Mouse (Mus musculus): Measurements from ENCODE around the gene Dqx1.

Gene Dqx1

GRCm38 (mm10) chr6:83033249-83034185 lies 24.1 kb upstream of the Dqx1 start, which contains the start of the genes Dok1 and Loxl3:
Dok1 (minus strand) TSS chr6:83033471.
Loxl3 (plus strand) TSS chr6:83034173.
- peak; percentile 82 for DNase-seq (ENCODE audit: low read depth, low spot score)

- DNase-seq (ENCODE audit: low read depth, low spot score), result no peak
Measured at GRCm38 (mm10) chr6:83034463-83035055, 23.1 kb upstream of the Dqx1 start.

GRCm38 (mm10) chr6:83037188-83037587 lies 20.5 kb upstream of the Dqx1 start:
- DNase-seq (ENCODE audit: low read depth, low spot score), result no peak

- peak; percentile 87 for DNase-seq (ENCODE audit: low read depth, low spot score)
Measured at GRCm38 (mm10) chr6:83038496-83039012, 19.1 kb upstream of the Dqx1 start.

- DNase-seq (ENCODE audit: low read depth, low spot score), result no peak
Measured at GRCm38 (mm10) chr6:83040601-83041000, 17.0 kb upstream of the Dqx1 start.

- no peak for DNase-seq (ENCODE audit: low read depth, low spot score)
Measured at GRCm38 (mm10) chr6:83043561-83043960, 14.1 kb upstream of the Dqx1 start.

- DNase-seq (ENCODE audit: low read depth, low spot score), result no peak
Measured at GRCm38 (mm10) chr6:83043993-83044392, 13.7 kb upstream of the Dqx1 start.

GRCm38 (mm10) chr6:83044742-83045141 lies 12.9 kb upstream of the Dqx1 start:
- no peak for DNase-seq (ENCODE audit: low read depth, low spot score)

GRCm38 (mm10) chr6:83049367-83049766 lies 8.3 kb upstream of the Dqx1 start:
- DNase-seq (ENCODE audit: low read depth, low spot score), result no peak

GRCm38 (mm10) chr6:83053136-83053960 lies 4.3 kb upstream of the Dqx1 start:
- DNase-seq (ENCODE audit: low read depth, low spot score), result peak; percentile 47

- DNase-seq (ENCODE audit: low read depth, low spot score), result peak; percentile 97
Measured at GRCm38 (mm10) chr6:83054074-83054851, 3.4 kb upstream of the Dqx1 start, which contains the start of gene Aup1. Aup1 (plus strand) TSS chr6:83054521.

GRCm38 (mm10) chr6:83054871-83055431 lies 2.7 kb upstream of the Dqx1 start, which contains the start of gene Htra2:
Htra2 (minus strand) TSS chr6:83055273.
- DNase-seq (ENCODE audit: low read depth, low spot score), result no peak

GRCm38 (mm10) chr6:83058725-83059124 lies 1.1 kb downstream of the Dqx1 start:
- DNase-seq (ENCODE audit: low read depth, low spot score), result no peak

- DNase-seq (ENCODE audit: low read depth, low spot score), result no peak
Measured at GRCm38 (mm10) chr6:83065995-83066394, 8.4 kb downstream of the Dqx1 start.

GRCm38 (mm10) chr6:83066441-83066840 lies 8.8 kb downstream of the Dqx1 start:
- DNase-seq (ENCODE audit: low read depth, low spot score), result no peak

GRCm38 (mm10) chr6:83068221-83068620 lies 10.6 kb downstream of the Dqx1 start:
- DNase-seq (ENCODE audit: low read depth, low spot score), result no peak

- no peak for DNase-seq (ENCODE audit: low read depth, low spot score)
Measured at GRCm38 (mm10) chr6:83068706-83069487, 11.3 kb downstream of the Dqx1 start.

GRCm38 (mm10) chr6:83069488-83070246 lies 12.0 kb downstream of the Dqx1 start:
- DNase-seq (ENCODE audit: low read depth, low spot score), result no peak

GRCm38 (mm10) chr6:83070247-83070310 lies 12.4 kb downstream of the Dqx1 start, which contains the start of gene Tlx2:
Tlx2 (minus strand) TSS chr6:83070293.
- no peak for DNase-seq (ENCODE audit: low read depth, low spot score)

All from mesoderm, embryonic 11.5 days (tissue).